Mouse (Mus musculus): Measurements from ENCODE around the gene Ptprd. TPM values are rescaled to one million over a fixed set of nuclear protein-coding genes. Genes with fewer than 3 reads are reported as not detected.

Gene Ptprd
- polyA plus RNA-seq, 1 experiment, result 108 TPM

DNA sequence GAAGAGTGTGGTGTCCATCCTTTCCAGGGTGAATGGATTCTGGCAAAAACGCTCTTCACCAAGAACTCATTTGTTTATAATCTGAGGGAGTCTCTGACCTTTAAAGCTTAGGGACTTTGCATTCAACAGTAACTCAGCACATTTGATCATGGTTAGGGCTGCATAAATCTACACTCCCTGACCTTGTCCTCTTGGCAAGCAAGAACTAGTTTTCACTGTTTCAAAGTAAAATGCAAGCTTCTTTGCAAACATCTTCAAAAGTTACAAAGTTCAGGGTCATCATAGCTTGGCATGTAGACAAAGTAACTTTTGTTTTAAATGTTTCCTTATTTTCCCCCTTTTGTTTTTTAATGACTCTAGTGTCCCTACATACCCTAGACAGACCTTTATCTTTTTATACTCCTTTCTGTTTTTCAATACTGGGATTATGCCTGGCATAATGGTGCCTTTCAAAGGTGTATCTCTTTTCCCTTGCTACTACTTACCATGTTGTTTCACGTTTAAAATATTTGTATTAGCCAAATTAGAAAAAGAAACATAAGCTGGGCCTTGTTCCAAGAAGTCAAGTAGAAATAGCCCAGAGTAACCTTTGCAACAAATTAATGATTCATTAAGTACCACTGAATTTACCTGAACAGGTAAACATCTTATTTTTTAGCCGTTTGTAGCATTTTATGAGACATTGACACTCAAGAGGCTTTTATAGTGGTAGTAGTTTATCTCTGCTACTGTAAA is 1743.2 kb downstream of the Ptprd start:
- no peak for TF ChIP-seq POLR2A (IDR thresholded peaks at IDR 0.05; ENCODE audit: borderline replicate concordance, insufficient read depth, low read length)
- no peak for TF ChIP-seq CTCF (IDR thresholded peaks at IDR 0.05; ENCODE audit: borderline replicate concordance, insufficient read depth, low read depth, low read length)
- H3K27me3 ChIP-seq (ENCODE audit: control insufficient read depth, insufficient read depth, low read length), result no peaks in the 10 kb centered on the region
- no peak for DNase-seq
- no peaks in the 10 kb centered on the region for H3K4me1 ChIP-seq (ENCODE audit: control insufficient read depth, insufficient read depth, low read length)
- WGBS, result 69% methylated on average over 3 of the region's 3 CpGs
- no peak overlapping the region for H3K27ac ChIP-seq (ENCODE audit: insufficient read depth, low read length)
- no peak overlapping the region for H3K4me3 ChIP-seq (replicated peaks; ENCODE audit: insufficient read depth, low read depth, low read length)

DNA sequence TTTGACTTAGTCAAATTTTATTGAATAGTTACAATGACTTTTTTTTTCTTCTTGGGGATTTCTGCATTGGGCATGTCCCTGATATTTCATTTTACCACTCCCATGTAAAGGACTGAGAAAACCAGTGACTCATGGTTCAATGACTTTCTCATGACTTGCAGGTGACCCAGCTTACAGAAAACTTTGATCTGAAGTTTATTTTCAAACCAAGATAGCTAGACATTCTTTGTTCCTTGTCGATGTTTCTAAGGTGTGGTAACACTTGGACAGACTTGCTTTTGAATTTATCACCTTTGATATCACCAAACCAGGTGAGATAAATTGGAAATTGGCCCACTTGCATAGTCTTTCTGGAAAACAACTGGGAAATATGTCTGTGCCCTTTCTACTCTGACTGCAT is 1747.1 kb downstream of the Ptprd start:
- TF ChIP-seq POLR2A (IDR thresholded peaks at IDR 0.05; ENCODE audit: borderline replicate concordance, insufficient read depth, low read length) (no peak), CTCF (IDR thresholded peaks at IDR 0.05; ENCODE audit: borderline replicate concordance, insufficient read depth, low read depth, low read length) (no peak)
- H3K4me3 ChIP-seq (replicated peaks; ENCODE audit: insufficient read depth, low read depth, low read length), result no peak overlapping the region
- H3K4me1 ChIP-seq (ENCODE audit: control insufficient read depth, insufficient read depth, low read length), result no peaks in the 10 kb centered on the region
- DNase-seq, result no peak
- no peak overlapping the region for H3K27ac ChIP-seq (ENCODE audit: insufficient read depth, low read length)
- WGBS, result 85% methylated on average over 1 of the region's 1 CpGs
- H3K27me3 ChIP-seq (ENCODE audit: control insufficient read depth, insufficient read depth, low read length), result no peaks in the 10 kb centered on the region

DNA sequence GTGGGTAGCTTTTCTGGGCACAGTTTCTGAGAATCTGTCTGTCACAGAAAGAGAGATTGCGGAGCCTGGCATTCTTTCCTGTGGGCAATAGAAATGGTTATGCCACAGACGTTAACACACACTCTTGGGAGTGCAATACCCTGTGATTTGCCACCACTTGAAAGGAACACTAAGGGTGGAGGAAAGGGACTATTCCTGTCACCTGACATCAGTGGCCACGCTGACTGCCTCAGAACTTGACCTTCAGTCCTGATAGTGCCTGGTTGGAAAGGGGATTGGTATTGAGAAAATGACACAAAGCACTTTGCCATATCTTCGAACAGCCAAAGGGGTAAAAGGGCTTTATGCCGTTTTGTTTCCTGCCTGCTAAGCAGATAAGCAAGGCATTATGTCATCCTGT is 1750.4 kb downstream of the Ptprd start:
- WGBS, result 77% methylated on average over 5 of the region's 5 CpGs
- H3K27me3 ChIP-seq (ENCODE audit: control insufficient read depth, insufficient read depth, low read length), result no peaks in the 10 kb centered on the region
- H3K4me3 ChIP-seq (replicated peaks; ENCODE audit: insufficient read depth, low read depth, low read length), result no peak overlapping the region
- H3K4me1 ChIP-seq (ENCODE audit: control insufficient read depth, insufficient read depth, low read length), result no peaks in the 10 kb centered on the region
- H3K27ac ChIP-seq (ENCODE audit: insufficient read depth, low read length), result no peak overlapping the region
- TF ChIP-seq POLR2A (IDR thresholded peaks at IDR 0.05; ENCODE audit: borderline replicate concordance, insufficient read depth, low read length), result no peak
- no peak for TF ChIP-seq CTCF (IDR thresholded peaks at IDR 0.05; ENCODE audit: borderline replicate concordance, insufficient read depth, low read depth, low read length)
- no peak for DNase-seq

DNA sequence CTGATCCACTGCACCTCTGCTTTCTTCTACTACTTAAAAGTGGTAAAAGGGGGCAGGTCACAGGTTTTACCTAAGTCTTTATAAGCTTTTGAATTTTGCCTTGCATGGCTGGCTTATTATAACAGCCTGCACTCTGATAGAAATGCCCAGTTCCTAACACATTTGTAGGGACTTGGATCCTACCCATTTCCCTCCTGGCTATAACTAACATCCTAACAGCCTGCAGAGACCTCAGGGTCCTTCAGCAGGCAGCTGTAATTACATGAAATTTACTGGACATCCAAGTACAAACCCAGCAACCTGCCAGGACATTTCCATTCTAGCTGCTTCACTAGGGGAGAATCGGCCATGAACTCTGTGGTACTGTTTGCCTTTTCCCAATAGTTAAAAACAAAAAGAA is 1751.2 kb downstream of the Ptprd start:
- H3K4me3 ChIP-seq (replicated peaks; ENCODE audit: insufficient read depth, low read depth, low read length), result no peak overlapping the region
- no peaks in the 10 kb centered on the region for H3K4me1 ChIP-seq (ENCODE audit: control insufficient read depth, insufficient read depth, low read length)
- no peaks in the 10 kb centered on the region for H3K27me3 ChIP-seq (ENCODE audit: control insufficient read depth, insufficient read depth, low read length)
- 41% methylated on average over 1 of the region's 1 CpGs for WGBS
- H3K27ac ChIP-seq (ENCODE audit: insufficient read depth, low read length), result no peak overlapping the region
- TF ChIP-seq POLR2A (IDR thresholded peaks at IDR 0.05; ENCODE audit: borderline replicate concordance, insufficient read depth, low read length) (no peak), CTCF (IDR thresholded peaks at IDR 0.05; ENCODE audit: borderline replicate concordance, insufficient read depth, low read depth, low read length) (no peak)
- no peak for DNase-seq

DNA sequence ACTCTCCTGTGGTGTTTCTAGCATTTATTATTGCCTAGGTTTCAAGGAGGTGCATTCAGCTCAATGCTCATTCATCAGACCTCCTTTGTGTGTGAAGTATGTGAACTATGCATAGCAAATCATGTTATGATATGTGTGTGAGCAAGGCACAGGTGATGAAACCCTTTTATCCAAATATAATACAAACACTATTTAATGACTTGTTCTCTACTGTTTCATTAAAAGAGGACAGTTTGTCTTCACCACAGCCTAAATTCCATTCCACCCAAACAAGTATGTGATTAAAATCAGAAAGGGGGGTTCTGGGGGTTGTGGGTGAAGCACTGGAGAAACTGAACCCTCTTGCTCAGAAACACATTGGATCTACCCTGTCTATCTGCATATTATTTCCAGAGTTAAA is 1752.1 kb downstream of the Ptprd start:
- TF ChIP-seq CTCF (IDR thresholded peaks at IDR 0.05; ENCODE audit: borderline replicate concordance, insufficient read depth, low read depth, low read length) (no peak), POLR2A (IDR thresholded peaks at IDR 0.05; ENCODE audit: borderline replicate concordance, insufficient read depth, low read length) (no peak)
- DNase-seq, result no peak
- Histone ChIP-seq H3K27me3 (ENCODE audit: control insufficient read depth, insufficient read depth, low read length) (no peaks in the 10 kb centered on the region), H3K4me1 (ENCODE audit: control insufficient read depth, insufficient read depth, low read length) (no peaks in the 10 kb centered on the region), H3K4me3 (replicated peaks; ENCODE audit: insufficient read depth, low read depth, low read length) (no peak overlapping the region), H3K27ac (ENCODE audit: insufficient read depth, low read length) (no peak overlapping the region)

DNA sequence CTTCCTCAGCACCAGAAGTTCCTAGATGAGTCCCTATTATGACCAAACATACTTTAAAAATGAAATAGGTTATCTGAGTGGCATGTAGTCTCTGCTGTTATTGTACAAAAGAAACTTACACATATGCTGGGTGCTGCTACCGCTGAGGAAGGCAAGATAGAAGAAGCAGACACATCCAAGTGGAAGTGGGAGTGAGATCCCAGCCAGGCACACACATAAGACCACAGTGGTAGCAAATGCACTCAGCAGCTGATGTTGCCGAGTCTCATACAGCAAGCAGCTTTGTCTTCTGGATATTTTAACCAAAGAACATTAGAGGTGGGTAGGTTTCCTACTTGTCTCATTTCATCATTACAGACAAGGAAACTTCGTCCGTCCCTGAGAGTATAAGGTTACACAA is 1759.5 kb downstream of the Ptprd start:
- H3K4me3 ChIP-seq (replicated peaks; ENCODE audit: insufficient read depth, low read depth, low read length), result no peak overlapping the region
- 89% methylated on average over 4 of the region's 4 CpGs for WGBS
- no peak for TF ChIP-seq CTCF (IDR thresholded peaks at IDR 0.05; ENCODE audit: borderline replicate concordance, insufficient read depth, low read depth, low read length)
- TF ChIP-seq POLR2A (IDR thresholded peaks at IDR 0.05; ENCODE audit: borderline replicate concordance, insufficient read depth, low read length), result no peak
- no peak for DNase-seq
- no peaks in the 10 kb centered on the region for H3K27me3 ChIP-seq (ENCODE audit: control insufficient read depth, insufficient read depth, low read length)
- H3K27ac ChIP-seq (ENCODE audit: insufficient read depth, low read length), result no peak overlapping the region
- no peaks in the 10 kb centered on the region for H3K4me1 ChIP-seq (ENCODE audit: control insufficient read depth, insufficient read depth, low read length)

DNA sequence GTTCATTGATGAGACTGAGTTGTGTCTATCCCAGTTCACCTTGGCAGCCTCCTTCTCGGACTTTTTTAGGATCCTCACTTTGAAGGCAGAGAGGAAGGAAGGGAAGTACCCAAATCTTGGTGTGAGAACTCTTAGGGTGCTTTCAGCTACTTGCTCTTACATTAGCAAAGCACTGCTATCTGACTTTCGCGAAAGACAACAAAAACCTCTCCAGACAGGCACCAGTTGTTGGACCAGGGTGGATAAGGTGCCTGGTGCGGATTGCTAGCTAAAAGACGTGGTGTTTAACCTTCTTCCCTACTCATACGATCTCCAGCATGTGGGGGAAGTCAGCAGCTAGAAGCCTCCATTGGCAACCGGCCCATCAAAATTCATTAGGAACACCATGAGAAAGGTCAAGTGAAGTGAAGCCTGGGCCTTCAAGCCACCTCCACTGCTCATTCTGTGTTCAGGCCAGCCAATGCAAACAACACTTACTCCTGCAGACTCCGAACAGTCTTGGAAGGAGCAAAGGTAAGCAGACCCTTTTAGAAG is 1760.7 kb downstream of the Ptprd start:
- peak; percentile 57 for DNase-seq
- no peak for TF ChIP-seq CTCF (IDR thresholded peaks at IDR 0.05; ENCODE audit: borderline replicate concordance, insufficient read depth, low read depth, low read length)
- no peak for TF ChIP-seq POLR2A (IDR thresholded peaks at IDR 0.05; ENCODE audit: borderline replicate concordance, insufficient read depth, low read length)
- H3K4me3 ChIP-seq (replicated peaks; ENCODE audit: insufficient read depth, low read depth, low read length), result peak overlapping the region; percentile 70
- no peaks in the 10 kb centered on the region for H3K27me3 ChIP-seq (ENCODE audit: control insufficient read depth, insufficient read depth, low read length)
- 38% methylated on average over 8 of the region's 8 CpGs for WGBS
- no peaks in the 10 kb centered on the region for H3K4me1 ChIP-seq (ENCODE audit: control insufficient read depth, insufficient read depth, low read length)
- 0 out of 2 replicates have a peak overlapping the region, but pooled peaks have one; percentile 6 for H3K27ac ChIP-seq (ENCODE audit: insufficient read depth, low read length)

DNA sequence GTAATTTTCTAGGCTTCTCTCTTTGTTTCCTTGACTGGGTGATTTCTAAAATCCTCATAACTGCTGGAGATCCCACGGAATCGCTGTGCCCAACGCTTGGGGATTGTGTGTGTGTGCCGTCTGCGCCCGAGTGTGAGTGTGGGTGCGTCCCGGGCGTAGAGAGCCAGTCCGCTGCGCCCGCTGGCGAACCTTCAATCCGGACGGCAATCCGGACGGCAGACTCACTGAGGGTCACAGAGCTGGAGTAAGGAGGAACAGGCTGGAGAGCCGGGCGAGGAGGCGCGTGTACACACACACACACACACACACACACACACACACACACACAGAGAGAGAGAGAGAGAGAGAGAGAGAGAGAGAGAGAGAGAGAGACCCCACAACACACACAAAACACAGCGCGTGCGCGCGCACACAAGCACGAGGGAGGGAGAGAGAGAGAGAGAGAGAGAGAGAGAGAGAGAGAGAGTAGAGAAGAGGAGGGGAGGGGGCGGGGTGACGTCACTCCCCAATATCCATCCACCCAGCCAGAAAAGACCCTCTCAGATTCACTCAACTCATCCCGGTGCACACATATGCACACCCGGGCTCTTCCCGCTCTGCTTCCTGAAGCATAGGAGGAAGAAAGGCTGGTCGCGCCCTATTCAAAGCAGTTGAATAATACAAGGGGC is 1761.3 kb downstream of the Ptprd start:
- TF ChIP-seq POLR2A (IDR thresholded peaks at IDR 0.05; ENCODE audit: borderline replicate concordance, insufficient read depth, low read length), result no peak
- peak overlapping the region; percentile 75 for H3K27ac ChIP-seq (ENCODE audit: insufficient read depth, low read length)
- WGBS, result 2% methylated on average over 34 of the region's 34 CpGs
- DNase-seq, result peak in 1 of 2 experiments; percentile 75
- no peaks in the 10 kb centered on the region for H3K4me1 ChIP-seq (ENCODE audit: control insufficient read depth, insufficient read depth, low read length)
- H3K4me3 ChIP-seq (replicated peaks; ENCODE audit: insufficient read depth, low read depth, low read length), result peak overlapping the region; percentile 70
- H3K27me3 ChIP-seq (ENCODE audit: control insufficient read depth, insufficient read depth, low read length), result no peaks in the 10 kb centered on the region
